Mouse (Mus musculus) heart, embryonic 15.5 days (tissue): ENCODE results near the gene Lsm6. TPM values are rescaled to one million over a fixed set of nuclear protein-coding genes. Genes with fewer than 3 reads are reported as not detected.

Experiments
- polyA plus RNA-seq: library from polyadenylated mRNA; unstranded; fragments of >200 nt; fragmentation: Nextera tagmentation; extraction: Ambion mirVana; gene quantifications from 2 replicates; pipeline ENCODE4 v1.2.1, GENCODE M21; 2015

Lsm6 gene
- polyA plus RNA-seq, 1 experiment from 2014 or later = 155 TPM

Other genes starting within 250 kb of the Lsm6 start
- gene Zfp827, start 207.3 kb upstream of the Lsm6 start, polyA plus RNA-seq = 5.4 and 6.3 TPM in 2 replicates